Mouse (Mus musculus) heart, embryonic 16.5 days (tissue): ENCODE data around the gene Hdhd5. TPM values are rescaled to one million over a fixed set of nuclear protein-coding genes. Genes with fewer than 3 reads are reported as not detected.

Experiments used
- ATAC-seq: fragments of 200-750 bp; cut with Nextera tagmentation; replicated peaks from 2 replicates; pipeline ENCODE4 v1.8.0; 2017; ENCODE audit warnings: moderate number of reproducible peaks; ENCODE audit not compliant: insufficient read depth, low FRiP score; ENCODE audit errors: extremely low read depth
- H3K27ac ChIP-seq: fragments of 300-500 bp; sonication (generic); 2 replicates; pipeline ENCODE4 v1.5.1; 2014; ENCODE audit warnings: mild to moderate bottlenecking, low read length, control low read depth, moderate library complexity
- H3K27me3 ChIP-seq: fragments of 300-500 bp; sonication (generic); 2 replicates; pipeline ENCODE4 v1.6.1; 2014; ENCODE audit warnings: low read length, mixed read lengths; ENCODE audit not compliant: control insufficient read depth, insufficient read depth
- H3K36me3 ChIP-seq: fragments of 300-500 bp; sonication (generic); 2 replicates; pipeline ENCODE4 v1.6.1; 2014; ENCODE audit not compliant: control insufficient read depth, insufficient read depth
- H3K4me1 ChIP-seq: fragments of 300-500 bp; sonication (generic); 2 replicates; pipeline ENCODE4 v1.6.1; 2014; ENCODE audit warnings: low read length, mixed read lengths; ENCODE audit not compliant: control insufficient read depth, insufficient read depth
- H3K4me2 ChIP-seq: fragments of 300-500 bp; sonication (generic); 2 replicates; pipeline ENCODE4 v1.6.1; 2014; ENCODE audit warnings: low read depth, mild to moderate bottlenecking, control low read depth, low read length
- H3K4me3 ChIP-seq: fragments of 300-500 bp; sonication (generic); 2 replicates; pipeline ENCODE4 v1.5.1; 2014; ENCODE audit warnings: mild to moderate bottlenecking, control low read depth, low read length
- H3K9ac ChIP-seq: fragments of 300-500 bp; sonication (generic); 2 replicates; pipeline ENCODE4 v1.6.1; 2014; ENCODE audit warnings: low read length, control low read depth
- H3K9me3 ChIP-seq: fragments of 300-500 bp; sonication (generic); replicated peaks from 2 replicates; pipeline ENCODE4 v1.6.1; 2016; ENCODE audit warnings: low read length; ENCODE audit not compliant: control insufficient read depth
- WGBS: fragments of 180-500 bp; shearing (Covaris S2); extraction: QIAGEN DNeasy Blood & Tissue Kit; methylation state at CpG from one replicate; pipeline ENCODE4 v1.1.7; 2014; 5-methylcytosine and 5-hydroxymethylcytosine counted together
- polyA plus RNA-seq: library from polyadenylated mRNA; unstranded; fragments of >200 nt; fragmentation: Nextera tagmentation; extraction: Ambion mirVana; gene quantifications from 2 replicates; pipeline ENCODE4 v1.2.1, GENCODE M21; 2015

Gene Hdhd5
- polyA plus RNA-seq, 1 experiment from 2014 or later, result 17.4 TPM

DNA sequence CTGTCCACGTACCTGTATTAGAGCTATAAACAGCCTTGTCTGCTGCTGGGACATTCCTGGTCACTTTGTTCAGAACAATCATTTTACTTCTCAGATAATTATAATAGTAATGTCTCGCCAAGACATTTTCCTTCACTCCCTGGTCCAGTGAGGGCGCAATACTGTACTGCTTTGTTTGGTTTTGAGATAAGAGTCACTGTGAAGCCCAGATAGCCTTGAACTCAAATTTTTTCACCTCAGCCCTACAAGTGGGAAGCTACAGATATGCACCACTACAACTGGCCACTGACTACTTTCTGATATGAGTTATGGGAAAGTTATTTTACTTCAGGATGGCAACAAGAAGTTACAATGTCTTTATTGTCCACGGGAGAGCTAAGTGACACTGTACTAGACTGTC, 14.7 kb downstream of the Hdhd5 start:
- Histone ChIP-seq H3K9ac (no peak overlapping the region), H3K27me3 (no peaks in the 10 kb centered on the region), H3K4me2 (no peak overlapping the region), H3K36me3 (peaks cover 22% of the 10 kb centered on the region), H3K4me3 (no peak overlapping the region), H3K9me3 (no peaks in the 10 kb centered on the region), H3K4me1 (no peaks in the 10 kb centered on the region), H3K27ac (no peak overlapping the region)
- ATAC-seq, result no peak
- WGBS, result 71% methylated on average over 4 of the region's 4 CpGs

DNA sequence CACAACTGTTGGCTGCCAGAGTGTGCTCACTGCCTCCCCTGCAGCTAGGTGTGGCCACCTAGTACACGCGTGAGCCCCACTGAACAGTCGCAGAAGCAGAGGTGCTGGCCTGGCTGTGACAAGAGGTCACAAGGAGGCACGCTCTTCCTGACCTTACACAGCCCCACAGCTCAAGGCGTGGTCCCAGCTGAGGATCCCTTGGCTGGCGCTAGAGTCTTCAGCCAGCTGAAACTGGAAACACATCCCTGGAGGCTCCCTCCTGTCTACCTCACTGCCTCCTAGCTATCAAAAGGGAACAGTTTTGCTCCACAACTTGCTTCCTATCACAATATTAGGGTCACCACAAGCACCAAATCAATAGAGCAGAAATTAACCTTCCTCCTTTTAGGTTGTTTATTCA, 19.9 kb downstream of the Hdhd5 start:
- Histone ChIP-seq H3K27me3 (no peaks in the 10 kb centered on the region), H3K4me2 (no peak overlapping the region), H3K4me1 (no peaks in the 10 kb centered on the region), H3K27ac (no peak overlapping the region), H3K9me3 (no peaks in the 10 kb centered on the region), H3K36me3 (peaks cover 12% of the 10 kb centered on the region), H3K9ac (no peak overlapping the region), H3K4me3 (no peak overlapping the region)
- ATAC-seq, result no peak
- WGBS, result 82% methylated on average over 6 of the region's 6 CpGs

DNA sequence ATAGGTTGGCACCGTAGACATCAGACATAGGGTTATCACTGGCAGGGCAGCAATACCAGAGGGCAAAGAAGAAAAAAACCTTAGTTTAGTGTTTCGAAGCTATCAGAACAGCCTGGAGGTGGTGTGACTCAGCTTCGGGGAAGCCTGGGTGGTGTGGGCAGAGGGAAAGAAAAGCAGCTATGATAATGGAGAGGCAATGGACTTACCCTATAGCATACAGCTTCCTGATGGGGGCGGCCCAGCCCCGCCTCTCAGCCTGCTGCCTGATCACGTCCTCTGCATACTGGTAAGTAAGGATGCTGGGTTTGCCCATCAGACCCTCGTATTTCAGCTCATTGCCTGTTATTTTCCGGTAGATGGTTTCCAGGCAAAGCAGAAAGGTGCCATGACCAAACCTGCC, 20.7 kb downstream of the Hdhd5 start:
- no peak overlapping the region for H3K4me2 ChIP-seq
- no peaks in the 10 kb centered on the region for H3K9me3 ChIP-seq
- no peaks in the 10 kb centered on the region for H3K4me1 ChIP-seq
- no peak overlapping the region for H3K9ac ChIP-seq
- H3K4me3 ChIP-seq, result no peak overlapping the region
- peaks cover 12% of the 10 kb centered on the region for H3K36me3 ChIP-seq
- H3K27me3 ChIP-seq, result no peaks in the 10 kb centered on the region
- WGBS, result 85% methylated on average over 8 of the region's 8 CpGs
- no peak for ATAC-seq
- no peak overlapping the region for H3K27ac ChIP-seq

DNA sequence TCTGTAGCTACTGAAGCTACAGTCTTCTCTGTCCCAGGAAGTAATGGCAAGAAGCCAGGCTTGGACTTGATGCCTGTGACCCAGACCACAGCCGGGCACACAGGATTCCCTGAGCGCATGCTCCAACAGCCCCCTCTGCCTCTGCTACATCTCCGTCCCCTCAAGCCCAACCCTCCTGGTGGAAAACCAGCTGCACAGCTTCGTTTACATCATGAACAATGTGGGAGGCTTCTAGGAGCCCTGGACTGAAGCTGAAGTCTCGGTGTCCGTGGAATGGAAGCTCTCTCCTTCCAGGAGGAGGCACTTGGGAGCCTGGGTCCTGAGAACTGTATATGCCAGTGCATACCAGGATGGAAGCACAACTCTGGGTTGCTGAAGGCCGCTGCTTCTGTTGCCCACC, 21.1 kb downstream of the Hdhd5 start:
- WGBS, result 74% methylated on average over 7 of the region's 7 CpGs
- no peak overlapping the region for H3K4me2 ChIP-seq

DNA sequence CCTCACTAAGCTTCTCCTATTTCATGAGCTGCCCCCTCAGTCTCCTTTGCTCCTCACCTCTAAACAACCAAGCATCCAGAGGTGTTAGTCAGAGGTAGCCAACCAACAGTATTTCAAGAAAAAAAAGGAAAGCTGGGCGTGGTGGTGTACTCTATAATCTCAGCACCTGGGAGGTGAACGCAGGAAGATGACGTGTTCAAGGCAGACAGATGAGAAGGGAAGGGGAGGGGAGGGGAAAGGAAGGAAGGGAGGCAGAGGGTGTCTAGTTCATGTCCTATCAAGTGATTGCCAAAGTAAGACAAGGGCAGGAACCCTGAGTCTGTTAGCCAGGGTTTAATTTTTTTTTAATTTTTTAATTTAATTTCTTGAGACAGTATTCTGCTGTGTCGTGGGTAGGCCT, 22.5 kb downstream of the Hdhd5 start:
- H3K4me2 ChIP-seq, result no peak overlapping the region
- H3K4me1 ChIP-seq, result no peaks in the 10 kb centered on the region
- no peaks in the 10 kb centered on the region for H3K9me3 ChIP-seq
- H3K27me3 ChIP-seq, result no peaks in the 10 kb centered on the region
- H3K36me3 ChIP-seq, result peaks cover 9% of the 10 kb centered on the region
- no peak overlapping the region for H3K27ac ChIP-seq
- no peak overlapping the region for H3K9ac ChIP-seq
- 74% methylated on average over 4 of the region's 4 CpGs for WGBS
- no peak for ATAC-seq
- H3K4me3 ChIP-seq, result no peak overlapping the region

More for the DNA sequence above, 21.1 kb downstream of the Hdhd5 start:
- ATAC-seq, result no peak
- peaks cover 12% of the 10 kb centered on the region for H3K36me3 ChIP-seq
- H3K9ac ChIP-seq, result no peak overlapping the region
- H3K4me3 ChIP-seq, result no peak overlapping the region
- no peaks in the 10 kb centered on the region for H3K9me3 ChIP-seq
- H3K27ac ChIP-seq, result no peak overlapping the region
- no peaks in the 10 kb centered on the region for H3K27me3 ChIP-seq
- H3K4me1 ChIP-seq, result no peaks in the 10 kb centered on the region

DNA sequence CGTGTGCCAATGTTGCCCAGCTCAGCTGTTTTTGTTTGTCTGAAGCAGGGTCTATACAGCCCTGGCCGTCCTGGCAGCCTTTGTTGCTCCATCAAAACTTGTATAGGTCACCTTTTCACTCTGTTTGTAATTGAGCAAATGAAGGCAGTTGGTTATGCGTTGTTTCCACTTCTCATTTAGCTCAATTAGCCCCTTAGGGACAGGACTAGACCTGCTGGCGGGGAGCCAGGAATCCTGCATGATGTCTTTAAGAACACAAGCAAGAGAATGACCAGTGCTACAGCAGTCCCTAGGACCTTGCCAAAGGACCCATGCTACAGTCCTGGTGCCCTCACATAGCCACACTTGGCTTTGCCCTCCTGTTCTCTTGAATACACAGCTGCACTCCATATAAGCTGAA, 25.6 kb downstream of the Hdhd5 start:
- peaks cover 2% of the 10 kb centered on the region for H3K9me3 ChIP-seq
- H3K27me3 ChIP-seq, result no peaks in the 10 kb centered on the region
- H3K4me3 ChIP-seq, result no peak overlapping the region
- no peak overlapping the region for H3K4me2 ChIP-seq
- H3K4me1 ChIP-seq, result no peaks in the 10 kb centered on the region
- 70% methylated on average over 4 of the region's 4 CpGs for WGBS
- no peak for ATAC-seq
- no peak overlapping the region for H3K9ac ChIP-seq
- peaks cover 4% of the 10 kb centered on the region for H3K36me3 ChIP-seq
- no peak overlapping the region for H3K27ac ChIP-seq

DNA sequence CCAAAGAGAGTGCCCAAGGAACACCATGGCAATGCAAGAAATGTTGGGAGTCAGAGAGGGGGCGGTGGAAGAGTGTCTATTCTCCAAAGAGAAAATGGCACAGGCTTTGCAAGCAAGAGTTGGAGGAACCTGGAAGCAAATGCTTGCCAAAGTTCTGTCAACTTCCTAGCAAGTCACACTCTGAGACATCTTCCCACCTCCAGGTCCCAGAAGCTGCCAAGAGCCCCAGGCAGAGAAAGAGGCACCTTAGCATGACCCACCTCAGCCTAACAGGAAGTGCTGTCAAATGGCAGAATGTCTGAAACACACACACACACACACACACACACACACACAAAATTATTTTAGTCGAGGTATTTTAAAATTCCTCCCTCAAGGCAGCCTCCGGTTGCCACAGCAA, 27.1 kb downstream of the Hdhd5 start:
- Histone ChIP-seq H3K4me2 (no peak overlapping the region), H3K4me1 (no peaks in the 10 kb centered on the region), H3K27ac (no peak overlapping the region), H3K9me3 (peaks cover 5% of the 10 kb centered on the region), H3K27me3 (no peaks in the 10 kb centered on the region), H3K36me3 (no peaks in the 10 kb centered on the region), H3K9ac (no peak overlapping the region), H3K4me3 (no peak overlapping the region)
- 63% methylated on average over 3 of the region's 3 CpGs for WGBS
- no peak for ATAC-seq

DNA sequence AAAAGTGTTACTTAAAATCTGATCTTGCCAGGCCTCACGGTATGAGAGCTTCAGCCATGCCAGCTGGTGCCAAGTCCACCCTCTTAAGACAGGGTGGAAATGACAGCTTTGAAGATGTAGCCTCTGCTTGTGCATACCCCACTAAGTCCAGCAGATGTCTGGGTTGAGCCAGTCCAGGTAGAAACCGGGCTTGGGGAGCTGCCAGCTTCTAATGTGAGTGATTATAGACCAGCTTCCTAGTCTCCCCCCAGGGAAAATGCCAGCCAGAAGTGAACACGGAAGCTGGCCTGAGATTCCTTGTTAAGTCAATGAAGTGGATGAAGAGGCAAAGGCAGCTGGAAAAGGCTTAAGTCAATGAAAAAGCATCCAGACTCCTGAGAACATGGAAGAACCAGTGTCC, 34.6 kb downstream of the Hdhd5 start:
- H3K9me3 ChIP-seq, result peaks cover 5% of the 10 kb centered on the region
- no peak for ATAC-seq
- H3K9ac ChIP-seq, result no peak overlapping the region
- peaks cover 18% of the 10 kb centered on the region for H3K4me1 ChIP-seq
- H3K27me3 ChIP-seq, result peaks cover 30% of the 10 kb centered on the region
- no peak overlapping the region for H3K27ac ChIP-seq
- no peaks in the 10 kb centered on the region for H3K36me3 ChIP-seq
- WGBS, result 47% methylated on average over 3 of the region's 3 CpGs
- no peak overlapping the region for H3K4me2 ChIP-seq
- no peak overlapping the region for H3K4me3 ChIP-seq

DNA sequence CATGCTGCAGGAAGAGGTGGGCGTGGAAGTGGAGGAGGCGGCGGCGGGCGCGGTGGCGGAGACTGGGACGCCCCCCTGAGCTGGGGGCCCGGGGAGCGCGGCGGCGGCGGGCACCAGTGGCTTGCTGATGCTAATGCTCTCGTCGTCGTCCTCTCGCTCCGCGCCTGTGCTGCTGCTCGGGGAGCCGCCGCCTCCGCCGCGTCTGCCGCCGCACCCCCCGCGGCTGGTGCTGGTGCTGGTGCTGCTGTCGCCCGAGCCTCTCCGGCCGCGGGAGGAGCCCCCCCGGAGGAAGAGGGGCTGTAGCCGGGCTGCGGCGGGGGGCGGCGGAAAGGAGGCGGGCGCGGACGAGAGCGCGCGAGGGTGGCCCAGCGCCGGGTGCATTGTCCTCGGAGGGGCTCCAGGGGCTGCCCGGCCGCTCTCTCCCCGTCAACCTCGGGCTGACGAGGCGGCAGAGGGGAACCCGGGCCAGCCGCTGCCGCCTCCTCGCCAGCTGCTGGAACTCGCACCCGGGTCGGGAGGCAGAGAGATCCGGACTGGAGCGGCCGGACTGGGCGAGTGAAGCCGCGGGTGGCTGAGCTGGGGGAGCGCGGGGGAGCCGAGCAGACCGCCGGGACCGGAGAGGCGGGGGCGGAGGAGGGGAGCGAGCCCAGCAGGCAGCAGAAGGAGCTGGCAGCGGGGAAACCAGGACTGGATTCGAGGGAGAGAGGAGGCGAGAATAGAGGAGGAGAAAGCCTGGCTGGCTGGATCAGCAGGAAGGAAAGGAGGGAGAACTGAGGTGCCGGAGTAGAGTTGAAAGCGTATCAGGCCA, 37.5 kb downstream of the Hdhd5 start, which contains the start of gene Tmem121b:
TSS of gene Tmem121b (minus strand) at position 434 of the 808 bp plus-strand sequence.
- H3K27me3 ChIP-seq, result peaks cover 37% of the 10 kb centered on the region
- H3K4me3 ChIP-seq, result peak within 1 kb of the TSS; percentile 74
- under 1% methylated on average over 70 of the region's 84 CpGs for WGBS

More for the DNA sequence above, 37.5 kb downstream of the Hdhd5 start, which contains the start of gene Tmem121b:
- Histone ChIP-seq H3K27ac (no peak within 1 kb of the TSS), H3K9me3 (no peaks in the 10 kb centered on the region), H3K36me3 (no peaks in the 10 kb centered on the region), H3K4me2 (peak within 1 kb of the TSS; percentile 100), H3K9ac (peak within 1 kb of the TSS; percentile 68), H3K4me1 (peaks cover 18% of the 10 kb centered on the region)
- peak; percentile 32; the same call in 1 of the 2 replicates for ATAC-seq
